Mouse (Mus musculus) colon, adult 2 months (tissue): ENCODE data around the gene Kcne1. TPM values are rescaled to one million over a fixed set of nuclear protein-coding genes. Genes with fewer than 3 reads are reported as not detected.

Experiments used
- polyA plus RNA-seq: library from polyadenylated mRNA; depleted of rRNA; stranded (reverse); fragments of >200 nt; gene quantifications from 2 replicates; pipeline ENCODE4 v1.2.3, GENCODE M21; 2012; rRNA removed

Kcne1 gene
- not detected in 2 replicates for polyA plus RNA-seq

DNA sequence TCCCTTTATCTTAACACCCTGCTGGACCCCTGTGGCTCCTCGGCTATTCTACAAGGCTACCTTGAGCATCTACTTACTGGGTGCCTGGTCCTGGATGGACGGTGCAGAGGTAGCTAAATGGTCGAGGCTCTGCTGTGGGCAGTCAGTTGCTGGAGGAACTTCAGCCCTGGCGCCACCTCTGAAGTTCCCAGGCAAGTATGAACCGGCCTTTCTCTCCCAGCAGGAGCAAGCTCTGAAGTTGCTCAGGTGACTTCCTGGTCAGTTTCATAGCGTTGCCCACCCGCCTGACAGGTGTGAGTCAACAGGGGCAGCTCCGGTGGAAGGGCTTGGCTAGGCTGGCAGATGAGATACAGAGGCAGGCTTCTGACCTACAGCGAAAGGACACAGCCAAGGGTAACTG, at the start of gene Kcne1:
Gene Kcne1, minus strand, starts transcription at position 240 of the 400 bp plus-strand sequence.

DNA sequence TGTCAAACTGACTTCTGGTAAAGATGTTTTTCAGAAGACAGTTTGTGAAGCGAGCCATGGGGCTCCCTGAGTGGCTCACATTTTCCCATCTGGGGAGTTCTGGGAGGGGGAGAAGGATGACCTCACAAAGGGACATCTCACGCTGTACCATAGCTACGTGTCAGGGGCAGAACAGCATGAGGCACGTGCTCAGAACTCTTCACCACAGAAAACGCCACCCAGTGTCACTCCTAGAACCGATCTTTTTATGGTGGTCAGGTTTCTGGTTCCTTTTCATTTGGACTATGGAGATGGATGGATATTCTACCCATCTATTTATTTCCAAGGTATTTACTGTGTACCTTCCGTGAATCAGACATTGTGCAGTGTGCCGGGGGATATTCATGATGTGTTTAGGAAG, 37.9 kb downstream of the Kcne1 start, which contains the start of gene Fam243:
Gene Fam243, minus strand, starts transcription at position 101 of the 400 bp plus-strand sequence.

DNA sequence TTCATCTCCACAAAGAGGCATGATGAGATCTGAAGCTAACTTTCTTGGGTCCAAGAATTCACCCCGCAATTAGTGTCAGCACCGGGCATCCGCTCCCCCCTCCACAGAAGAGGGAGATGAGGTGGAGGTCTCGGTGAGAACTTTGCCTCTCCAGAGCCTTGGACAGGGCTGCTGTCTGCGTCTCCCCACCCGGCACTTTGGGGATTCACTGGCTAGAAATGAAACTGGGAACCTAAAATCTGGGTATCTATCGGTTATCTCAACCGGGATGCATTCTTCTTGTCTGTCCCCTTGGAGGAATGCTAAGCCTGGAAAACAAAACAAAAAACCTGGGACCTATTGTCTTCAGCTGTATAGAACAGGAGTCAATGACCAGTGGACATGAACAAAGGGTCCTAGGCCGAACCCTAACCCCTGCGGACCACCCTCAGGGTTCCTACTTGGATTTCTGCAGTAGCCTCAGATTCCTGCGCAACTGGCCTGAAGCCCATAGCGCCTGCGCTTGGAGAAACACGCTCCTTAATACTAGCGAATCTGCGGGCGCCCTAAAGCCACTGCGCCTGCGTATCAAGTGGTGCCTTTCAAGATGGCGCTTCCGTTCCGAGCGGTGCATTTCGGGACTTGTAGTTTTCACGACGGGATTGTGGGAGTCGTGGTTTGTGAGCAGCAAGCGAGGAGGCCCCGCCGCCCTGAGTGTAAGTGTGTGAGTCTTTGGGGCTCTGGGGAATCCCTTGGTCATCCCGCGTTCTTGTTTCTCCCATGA, 58.4 kb downstream of the Kcne1 start, which contains the start of gene Smim11:
Gene Smim11, plus strand, starts transcription at position 638 of the 763 bp plus-strand sequence.

Other genes starting within 250 kb of the Kcne1 start
- gene Kcne2, start 67.1 kb downstream of the Kcne1 start, polyA plus RNA-seq = 0.26 and 0.66 TPM in 2 replicates
- gene Smim11, start 58.2 kb downstream of the Kcne1 start, polyA plus RNA-seq = 23.3 and 45.6 TPM in 2 replicates
- gene Fam243, start 38.0 kb downstream of the Kcne1 start, polyA plus RNA-seq = not detected in 2 replicates
- 11.0 and 13.1 TPM in 2 replicates for gene Rcan1, start 111.4 kb upstream of the Kcne1 start, polyA plus RNA-seq
- gene Clic6, start 126.3 kb upstream of the Kcne1 start, polyA plus RNA-seq = 8.2 and 11.9 TPM in 2 replicates